Mouse (Mus musculus) adrenal gland (tissue): ENCODE results near the gene Stmnd1.

Experiments
- intact Hi-C: fragments of 180-260 bp; cut with DNase I; formaldehyde crosslinking; loops from one replicate; pipeline ENCODE4 v1.15.1; 2025

Stmnd1 gene

GRCm38 (mm10) chr13:46288372-46288771, 14.9 kb downstream of the Stmnd1 start:
- intact Hi-C loops, result no loop called here

GRCm38 (mm10) chr13:46290537-46290936, 17.0 kb downstream of the Stmnd1 start:
- intact Hi-C loops, result no loop called here

- intact Hi-C loops, result no loop called here
Observed at GRCm38 (mm10) chr13:46294365-46294764, 20.8 kb downstream of the Stmnd1 start.

- intact Hi-C loops, result no loop called here
Observed at GRCm38 (mm10) chr13:46297701-46298100, 24.2 kb downstream of the Stmnd1 start.

- intact Hi-C loops, result loop anchor here (2.0 to 5.0 kb wide), 2 partner anchors 352 to 487 kb away; no protein-coding TSS in a partner anchor
Observed at GRCm38 (mm10) chr13:46310790-46311189, 37.3 kb downstream of the Stmnd1 start.

- intact Hi-C loops, result loop anchor here (5.0 kb wide), 1 partner anchor 484 kb away; no protein-coding TSS in a partner anchor
Observed at GRCm38 (mm10) chr13:46313176-46313575, 39.7 kb downstream of the Stmnd1 start.

GRCm38 (mm10) chr13:46315165-46315564, 41.6 kb downstream of the Stmnd1 start:
- intact Hi-C loops, result no loop called here

GRCm38 (mm10) chr13:46326351-46326985, 52.9 kb downstream of the Stmnd1 start:
- intact Hi-C loops, result no loop called here

GRCm38 (mm10) chr13:46335020-46335419, 61.5 kb downstream of the Stmnd1 start:
- intact Hi-C loops, result loop anchor here (10.0 kb wide), 1 partner anchor 80 kb away; the partner anchor contains the start of gene Rbm24

- intact Hi-C loops, result loop anchor here (10.0 kb wide), 1 partner anchor 79 kb away; the partner anchor contains the start of gene Rbm24
Observed at GRCm38 (mm10) chr13:46336281-46336680, 62.8 kb downstream of the Stmnd1 start.

- intact Hi-C loops, result loop anchor here (10.0 kb wide), 1 partner anchor 77 kb away; the partner anchor contains the start of gene Rbm24
Observed at GRCm38 (mm10) chr13:46337791-46338190, 64.3 kb downstream of the Stmnd1 start.

- intact Hi-C loops, result loop anchor here (10.0 kb wide), 1 partner anchor 75 kb away; the partner anchor contains the start of gene Rbm24
Observed at GRCm38 (mm10) chr13:46339954-46340353, 66.4 kb downstream of the Stmnd1 start.

GRCm38 (mm10) chr13:46340583-46340982, 67.1 kb downstream of the Stmnd1 start:
- intact Hi-C loops, result no loop called here

- intact Hi-C loops, result no loop called here
Observed at GRCm38 (mm10) chr13:46341419-46341818, 67.9 kb downstream of the Stmnd1 start.

- intact Hi-C loops, result no loop called here
Observed at GRCm38 (mm10) chr13:46343226-46343625, 69.7 kb downstream of the Stmnd1 start.

- intact Hi-C loops, result no loop called here
Observed at GRCm38 (mm10) chr13:46346830-46347512, 73.5 kb downstream of the Stmnd1 start.

GRCm38 (mm10) chr13:46349664-46350063, 76.1 kb downstream of the Stmnd1 start:
- intact Hi-C loops, result no loop called here
